Mouse (Mus musculus) midbrain, embryonic 16.5 days (tissue): ENCODE measurements around the gene Hlx. TPM values are rescaled to one million over a fixed set of nuclear protein-coding genes. Genes with fewer than 3 reads are reported as not detected.
A peak's percentile ranks its signal among the peaks of the same experiment; 100 is the strongest.

Experiments
- ATAC-seq: fragments of 200-750 bp; cut with Nextera tagmentation; 2 replicates; pipeline ENCODE4 v1.8.0; 2017; ENCODE audit warnings: moderate TSS enrichment
- H3K27ac ChIP-seq: fragments of 300-500 bp; sonication (generic); 2 replicates; pipeline ENCODE4 v1.5.1; 2014; ENCODE audit warnings: mild to moderate bottlenecking, low read length, mixed read lengths
- H3K27me3 ChIP-seq: fragments of 300-500 bp; sonication (generic); 2 replicates; pipeline ENCODE4 v1.6.1; 2014; ENCODE audit warnings: low read depth, low read length, mixed read lengths; ENCODE audit not compliant: control insufficient read depth, insufficient read depth
- H3K36me3 ChIP-seq: fragments of 300-500 bp; sonication (generic); 2 replicates; pipeline ENCODE4 v1.6.1; 2014; ENCODE audit warnings: mild to moderate bottlenecking, low read length, moderate library complexity, mixed read lengths; ENCODE audit not compliant: control insufficient read depth, insufficient read depth
- H3K4me1 ChIP-seq: fragments of 300-500 bp; sonication (generic); 2 replicates; pipeline ENCODE4 v1.6.1; 2014; ENCODE audit warnings: mild to moderate bottlenecking, low read length, mixed read lengths; ENCODE audit not compliant: control insufficient read depth, insufficient read depth
- H3K4me2 ChIP-seq: fragments of 300-500 bp; sonication (generic); 2 replicates; pipeline ENCODE4 v1.6.1; 2014; ENCODE audit warnings: mild to moderate bottlenecking, low read length, mixed read lengths
- H3K4me3 ChIP-seq: fragments of 300-500 bp; sonication (generic); 2 replicates; pipeline ENCODE4 v1.5.1; 2014; ENCODE audit warnings: low read depth, mild to moderate bottlenecking, low read length, moderate library complexity, mixed read lengths
- H3K9ac ChIP-seq: fragments of 300-500 bp; sonication (generic); 2 replicates; pipeline ENCODE4 v1.6.1; 2014; ENCODE audit warnings: low read depth, low read length, mixed read lengths
- H3K9me3 ChIP-seq: fragments of 300-500 bp; sonication (generic); replicated peaks from 2 replicates; pipeline ENCODE4 v1.6.1; 2014; ENCODE audit warnings: mild to moderate bottlenecking, low read length, mixed read lengths; ENCODE audit not compliant: control insufficient read depth, poor library complexity, severe bottlenecking
- WGBS: fragments of 180-500 bp; shearing (Covaris S2); extraction: QIAGEN DNeasy Blood & Tissue Kit; methylation state at CpG from one replicate; pipeline ENCODE4 v1.1.7; 2014; 5-methylcytosine and 5-hydroxymethylcytosine counted together
- polyA plus RNA-seq: library from polyadenylated mRNA; unstranded; fragments of >200 nt; fragmentation: Nextera tagmentation; extraction: Ambion mirVana; gene quantifications from 2 replicates; pipeline ENCODE4 v1.2.1, GENCODE M21; 2015

Hlx gene
- polyA plus RNA-seq, 1 experiment from 2014 or later = 1.2 TPM

GRCm38 (mm10) chr1:184763866-184764265 lies 31.4 kb upstream of the Hlx start:
- Histone ChIP-seq H3K4me2 (no peak overlapping the region), H3K36me3 (no peaks in the 10 kb centered on the region), H3K9me3 (no peaks in the 10 kb centered on the region), H3K27me3 (no peaks in the 10 kb centered on the region), H3K9ac (no peak overlapping the region), H3K4me3 (no peak overlapping the region), H3K27ac (no peak overlapping the region), H3K4me1 (no peaks in the 10 kb centered on the region)
- no peak for ATAC-seq
- WGBS = 44% methylated on average over 3 of the region's 3 CpGs

- no peak overlapping the region for H3K4me3 ChIP-seq
- H3K4me2 ChIP-seq = no peak overlapping the region
- H3K9ac ChIP-seq = no peak overlapping the region
- H3K27me3 ChIP-seq = no peaks in the 10 kb centered on the region
- WGBS = 76% methylated on average over 5 of the region's 5 CpGs
- ATAC-seq = no peak
- H3K9me3 ChIP-seq = no peaks in the 10 kb centered on the region
- no peaks in the 10 kb centered on the region for H3K36me3 ChIP-seq
- H3K27ac ChIP-seq = no peak overlapping the region
- no peaks in the 10 kb centered on the region for H3K4me1 ChIP-seq
Measured at GRCm38 (mm10) chr1:184762941-184763340, 30.5 kb upstream of the Hlx start.

GRCm38 (mm10) chr1:184761988-184762387 lies 29.6 kb upstream of the Hlx start:
- 93% methylated on average over 4 of the region's 4 CpGs for WGBS

DNA sequence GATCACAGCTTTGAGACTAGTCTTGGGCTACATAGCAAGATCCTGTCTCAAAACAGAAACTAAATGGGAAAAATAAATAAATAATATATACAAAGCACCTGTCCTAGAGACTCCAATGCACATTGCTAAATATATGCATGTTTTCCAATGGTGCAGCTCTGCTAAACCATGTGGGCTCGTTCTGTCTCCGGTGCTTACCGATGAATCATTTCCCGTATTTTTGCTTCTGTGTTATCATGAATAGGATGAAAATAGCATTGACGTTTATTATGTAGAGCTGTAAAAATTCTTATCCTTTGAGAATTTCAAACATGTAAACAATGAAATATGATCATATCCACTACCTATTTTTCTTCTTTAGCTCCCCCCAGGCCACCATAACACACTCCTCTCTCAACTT lies 20.3 kb upstream of the Hlx start:
- Histone ChIP-seq H3K9ac (no peak overlapping the region), H3K36me3 (no peaks in the 10 kb centered on the region), H3K9me3 (no peaks in the 10 kb centered on the region), H3K4me2 (no peak overlapping the region), H3K27me3 (no peaks in the 10 kb centered on the region), H3K27ac (no peak overlapping the region), H3K4me3 (no peak overlapping the region), H3K4me1 (no peaks in the 10 kb centered on the region; the same call in 1 of the 2 replicates)
- 92% methylated on average over 5 of the region's 5 CpGs for WGBS
- ATAC-seq = no peak

More at GRCm38 (mm10) chr1:184761988-184762387, 29.6 kb upstream of the Hlx start:
- H3K4me2 ChIP-seq = no peak overlapping the region
- no peak for ATAC-seq
- H3K27ac ChIP-seq = no peak overlapping the region
- no peaks in the 10 kb centered on the region for H3K4me1 ChIP-seq
- H3K36me3 ChIP-seq = no peaks in the 10 kb centered on the region
- no peaks in the 10 kb centered on the region for H3K27me3 ChIP-seq
- H3K9ac ChIP-seq = no peak overlapping the region
- H3K4me3 ChIP-seq = no peak overlapping the region
- H3K9me3 ChIP-seq = no peaks in the 10 kb centered on the region

GRCm38 (mm10) chr1:184750114-184750664 lies 17.8 kb upstream of the Hlx start:
- Histone ChIP-seq H3K4me1 (no peaks in the 10 kb centered on the region), H3K9ac (no peak overlapping the region), H3K27me3 (no peaks in the 10 kb centered on the region), H3K4me2 (no peak overlapping the region), H3K27ac (no peak overlapping the region), H3K4me3 (no peak overlapping the region), H3K9me3 (no peaks in the 10 kb centered on the region), H3K36me3 (no peaks in the 10 kb centered on the region)
- ATAC-seq = no peak
- 84% methylated on average over 11 of the region's 11 CpGs for WGBS

DNA sequence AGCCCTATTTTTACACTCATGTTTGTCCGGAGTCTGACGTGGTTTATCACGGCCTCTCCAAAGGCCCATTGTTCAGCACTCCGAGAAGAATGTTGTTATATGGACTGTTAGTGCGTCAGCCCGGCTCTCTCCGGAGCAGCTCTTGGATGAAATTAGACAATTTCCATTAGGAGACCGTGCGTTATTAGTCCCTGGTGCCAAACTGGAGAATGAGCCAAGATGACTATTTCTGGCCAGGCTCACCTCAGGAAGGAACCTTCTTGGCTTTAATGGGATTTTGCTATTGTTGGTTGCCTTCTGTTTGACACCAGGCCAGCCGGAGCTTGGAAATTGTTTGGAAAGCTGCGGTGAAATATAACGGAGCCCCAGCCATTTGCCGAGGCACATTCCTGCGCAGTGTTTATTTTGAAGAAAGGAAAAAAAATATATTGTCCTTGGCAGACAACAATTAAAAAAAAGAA lies 16.3 kb upstream of the Hlx start:
- no peak overlapping the region for H3K4me2 ChIP-seq
- no peak for ATAC-seq
- no peak overlapping the region for H3K4me3 ChIP-seq
- 67% methylated on average over 14 of the region's 14 CpGs for WGBS
- H3K27me3 ChIP-seq = no peaks in the 10 kb centered on the region
- no peak overlapping the region for H3K9ac ChIP-seq
- H3K9me3 ChIP-seq = no peaks in the 10 kb centered on the region
- no peaks in the 10 kb centered on the region for H3K36me3 ChIP-seq
- no peaks in the 10 kb centered on the region for H3K4me1 ChIP-seq
- H3K27ac ChIP-seq = no peak overlapping the region

DNA sequence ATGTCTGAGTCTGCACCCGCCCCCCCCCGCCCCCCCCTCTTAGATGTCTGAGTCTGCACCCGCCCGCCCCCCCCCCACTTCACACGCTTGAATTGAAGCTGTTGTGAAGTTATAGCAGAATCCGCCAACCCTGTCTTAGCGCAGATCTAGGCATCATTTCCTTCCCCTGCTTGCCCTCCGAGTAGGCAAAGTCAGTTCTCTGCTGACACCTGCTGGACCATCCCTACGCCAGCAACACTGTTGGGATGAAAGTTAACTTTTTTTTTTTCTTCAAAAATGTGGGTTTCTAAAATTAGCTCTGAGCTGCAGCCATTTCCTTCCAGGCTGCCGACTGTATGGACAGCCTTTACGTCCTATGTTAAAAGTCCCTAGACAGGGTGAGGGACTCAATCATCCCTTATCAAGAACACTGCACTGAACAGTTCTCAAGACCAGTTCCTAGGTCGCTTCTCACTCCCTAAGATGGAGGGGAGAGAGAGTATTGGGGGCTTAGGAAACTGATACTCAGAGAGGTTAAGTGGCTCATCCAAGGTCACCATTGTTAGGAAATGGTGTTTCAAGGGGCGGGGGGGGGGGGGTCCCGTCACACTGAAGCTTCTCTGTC lies 5.6 kb upstream of the Hlx start:
- no peaks in the 10 kb centered on the region for H3K36me3 ChIP-seq
- H3K4me2 ChIP-seq = no peak overlapping the region
- 7% methylated on average over 13 of the region's 14 CpGs for WGBS
- no peak overlapping the region for H3K4me3 ChIP-seq
- no peaks in the 10 kb centered on the region for H3K9me3 ChIP-seq
- peak; percentile 73; the same call in 1 of the 2 replicates for ATAC-seq
- no peak overlapping the region for H3K27ac ChIP-seq
- H3K4me1 ChIP-seq = peaks cover 2% of the 10 kb centered on the region; the same call in 1 of the 2 replicates
- H3K27me3 ChIP-seq = peaks cover 47% of the 10 kb centered on the region
- H3K9ac ChIP-seq = no peak overlapping the region

- ATAC-seq = no peak
- Histone ChIP-seq H3K4me2 (no peak overlapping the region), H3K9me3 (no peaks in the 10 kb centered on the region), H3K27me3 (peaks cover 51% of the 10 kb centered on the region), H3K36me3 (no peaks in the 10 kb centered on the region), H3K27ac (no peak overlapping the region), H3K9ac (no peak overlapping the region), H3K4me3 (no peak overlapping the region), H3K4me1 (peaks cover 2% of the 10 kb centered on the region; the same call in 1 of the 2 replicates)
- 28% methylated on average over 2 of the region's 2 CpGs for WGBS
Measured at GRCm38 (mm10) chr1:184737228-184737627, 4.8 kb upstream of the Hlx start.

GRCm38 (mm10) chr1:184736260-184736659 lies 3.8 kb upstream of the Hlx start:
- no peak for ATAC-seq
- no peak overlapping the region for H3K4me2 ChIP-seq
- no peaks in the 10 kb centered on the region for H3K36me3 ChIP-seq
- H3K9ac ChIP-seq = no peak overlapping the region
- no peak overlapping the region for H3K27ac ChIP-seq
- peaks cover 11% of the 10 kb centered on the region for H3K4me1 ChIP-seq
- H3K27me3 ChIP-seq = peaks cover 51% of the 10 kb centered on the region
- WGBS = 6% methylated on average over 5 of the region's 5 CpGs
- no peaks in the 10 kb centered on the region for H3K9me3 ChIP-seq
- H3K4me3 ChIP-seq = no peak overlapping the region
